25 mouse cellular contexts compared by ENCODE assay signal in the genomic region with DNA sequence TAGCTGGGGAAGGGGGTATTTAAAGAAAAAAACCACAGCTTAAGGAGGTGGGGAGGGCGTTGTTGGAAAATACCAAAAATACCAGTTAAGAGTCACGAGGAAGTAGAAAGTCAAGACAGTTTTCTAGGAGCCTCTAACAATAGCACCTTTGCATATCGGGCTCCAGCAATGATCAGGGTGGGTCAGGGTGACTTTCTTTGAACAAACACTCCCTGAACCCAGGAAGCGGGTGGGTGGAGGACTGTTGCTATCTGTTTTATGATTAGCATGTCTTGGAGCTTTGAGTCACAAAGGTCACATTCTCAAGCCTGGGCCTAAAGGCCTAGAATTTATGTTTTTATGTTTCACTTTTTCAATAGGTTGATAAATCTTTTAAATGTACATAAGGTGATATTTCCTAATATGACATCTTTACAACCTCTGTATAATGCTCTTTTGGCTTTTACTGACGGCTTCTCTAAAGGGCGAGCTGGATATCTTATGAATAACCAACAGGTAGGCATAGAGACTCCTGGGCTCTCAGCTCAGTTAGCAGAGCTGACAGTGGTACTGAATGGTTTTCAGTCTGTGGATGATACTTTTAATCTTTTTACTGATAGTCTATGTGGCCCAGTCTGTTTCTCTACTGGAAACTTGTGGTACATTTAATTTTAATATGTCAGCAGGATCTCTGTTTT.
A peak's percentile ranks its signal among the peaks of the same experiment; 100 is the strongest.
DNase-seq lines count a peak whose midpoint lies in the region; ATAC-seq and TF ChIP-seq lines count a peak whose summit lies in the region.
"Had no signal": no experiment of that assay in that cellular context is flagged by ENCODE, and none has a peak within 500 bp of the region (broad histone marks: within the 10 kb centered on the region; RNA-seq: fewer than 3 reads in every experiment).

No protein-coding gene starts in this region.

- intact Hi-C loops in left cerebral cortex, postnatal 36 days (cut with DNase I), result no loop called here

- H3K9ac ChIP-seq in midbrain, embryonic 11.5 days (ENCODE audit: low read length), result no peak overlapping the region
- H3K9ac ChIP-seq in midbrain, embryonic 16.5 days (ENCODE audit: low read depth, low read length), result no peak overlapping the region
- no peak overlapping the region for H3K9ac ChIP-seq in intestine, embryonic 16.5 days (ENCODE audit: low read depth, low read length)
- H3K9ac ChIP-seq: embryonic facial prominence, embryonic 13.5 days; embryonic facial prominence, embryonic 15.5 days; forebrain, embryonic 12.5 days had no signal

- no peak for TF ChIP-seq CTCF in small intestine, adult 2 months (IDR thresholded peaks at IDR 0.05; ENCODE audit: extremely low read depth, insufficient read length, insufficient replicate concordance, low read depth, low read length)

- H3K4me2 ChIP-seq in midbrain, embryonic 11.5 days, result no peak overlapping the region
- H3K4me2 ChIP-seq in midbrain, embryonic 16.5 days (ENCODE audit: low read length), result no peak overlapping the region
- H3K4me2 ChIP-seq in intestine, embryonic 16.5 days (ENCODE audit: low read depth, low read length), result no peak overlapping the region
- H3K4me2 ChIP-seq: embryonic facial prominence, embryonic 13.5 days; embryonic facial prominence, embryonic 15.5 days; forebrain, embryonic 12.5 days had no signal

- H3K27me3 ChIP-seq in midbrain, embryonic 11.5 days (ENCODE audit: control insufficient read depth, insufficient read depth, low read length), result no peaks in the 10 kb centered on the region
- no peaks in the 10 kb centered on the region for H3K27me3 ChIP-seq in midbrain, embryonic 16.5 days (ENCODE audit: control insufficient read depth, insufficient read depth, low read depth, low read length)
- H3K27me3 ChIP-seq in intestine, embryonic 16.5 days (replicated peaks; ENCODE audit: control insufficient read depth, insufficient read depth, low read length), result no peaks in the 10 kb centered on the region
- H3K27me3 ChIP-seq in small intestine, adult 2 months (ENCODE audit: control insufficient read depth, insufficient read depth, low read length), result no peaks in the 10 kb centered on the region; the same call in 1 of the 2 replicates
- H3K27me3 ChIP-seq: embryonic facial prominence, embryonic 13.5 days; embryonic facial prominence, embryonic 15.5 days; forebrain, embryonic 12.5 days had no signal

- no peak overlapping the region for H3K27ac ChIP-seq in midbrain, embryonic 11.5 days (ENCODE audit: low read depth, low read length)
- no peak overlapping the region for H3K27ac ChIP-seq in midbrain, embryonic 16.5 days (ENCODE audit: low read length)
- H3K27ac ChIP-seq in intestine, embryonic 16.5 days (ENCODE audit: low read length), result no peak overlapping the region
- H3K27ac ChIP-seq in small intestine, adult 2 months (ENCODE audit: insufficient read depth, low read depth, low read length), result peak overlapping the region; percentile 72
- H3K27ac ChIP-seq: embryonic facial prominence, embryonic 13.5 days; embryonic facial prominence, embryonic 15.5 days; forebrain, embryonic 10.5 days; forebrain, embryonic 12.5 days had no signal

- WGBS in midbrain, embryonic 11.5 days, result 94% methylated on average over 6 of the region's 6 CpGs
- WGBS in midbrain, embryonic 16.5 days, result 88% methylated on average over 6 of the region's 6 CpGs
- WGBS in intestine, embryonic 16.5 days, result 64% methylated on average over 6 of the region's 6 CpGs
- 40% methylated on average over 6 of the region's 6 CpGs for WGBS in small intestine, adult 2 months

- H3K36me3 ChIP-seq in midbrain, embryonic 11.5 days (ENCODE audit: control insufficient read depth, insufficient read depth, low read length), result no peaks in the 10 kb centered on the region
- H3K36me3 ChIP-seq in midbrain, embryonic 16.5 days (ENCODE audit: control insufficient read depth, insufficient read depth, low read length), result no peaks in the 10 kb centered on the region
- H3K36me3 ChIP-seq in intestine, embryonic 16.5 days (ENCODE audit: control insufficient read depth, insufficient read depth, low read length), result no peaks in the 10 kb centered on the region
- no peaks in the 10 kb centered on the region for H3K36me3 ChIP-seq in small intestine, adult 2 months (ENCODE audit: control insufficient read depth, insufficient read depth, low read length)
- H3K36me3 ChIP-seq: embryonic facial prominence, embryonic 13.5 days; embryonic facial prominence, embryonic 15.5 days; forebrain, embryonic 10.5 days; forebrain, embryonic 12.5 days had no signal

- H3K9me3 ChIP-seq in midbrain, embryonic 11.5 days (ENCODE audit: control insufficient read depth, low read length), result no peaks in the 10 kb centered on the region
- no peaks in the 10 kb centered on the region for H3K9me3 ChIP-seq in midbrain, embryonic 16.5 days (replicated peaks; ENCODE audit: control insufficient read depth, low read length, poor library complexity, severe bottlenecking)
- no peaks in the 10 kb centered on the region for H3K9me3 ChIP-seq in intestine, embryonic 16.5 days (ENCODE audit: control insufficient read depth, low read length)
- H3K9me3 ChIP-seq: embryonic facial prominence, embryonic 13.5 days; embryonic facial prominence, embryonic 15.5 days; forebrain, embryonic 10.5 days; forebrain, embryonic 12.5 days had no signal

- no peak overlapping the region for H3K4me3 ChIP-seq in midbrain, embryonic 11.5 days (ENCODE audit: low read depth, low read length)
- no peak overlapping the region for H3K4me3 ChIP-seq in midbrain, embryonic 16.5 days (ENCODE audit: low read depth, low read length)
- no peak overlapping the region for H3K4me3 ChIP-seq in intestine, embryonic 16.5 days (ENCODE audit: low read length)
- no peak overlapping the region for H3K4me3 ChIP-seq in small intestine, adult 2 months (ENCODE audit: low read depth, low read length)
- H3K4me3 ChIP-seq: embryonic facial prominence, embryonic 13.5 days; embryonic facial prominence, embryonic 15.5 days; erythroblast, embryonic 14.5 days; forebrain, embryonic 10.5 days; forebrain, embryonic 12.5 days had no signal

- peak; percentile 47 for DNase-seq in midbrain, embryonic 11.5 days (ENCODE audit: low spot score, missing footprints)
- DNase-seq in ZHBTc4 (ENCODE audit: low read depth, low spot score), result peak; percentile 30
- DNase-seq in left cerebral cortex, postnatal 36 days (ENCODE audit: low spot score in 2 of 2), result no peak
- no peak for DNase-seq in frontal cortex, adult 2 months (ENCODE audit: extremely low spot score in 1 of 2, low spot score in 1 of 2)
- DNase-seq in thymus, postnatal 25 days, result no peak
- DNase-seq: adrenal gland, adult 2 months; adrenal gland, postnatal 10 days; adrenal gland, postnatal 25 days; cerebellum, adult 11 months; cerebellum, adult 18-20 months; cerebellum, adult 8-10 months; cerebellum, adult 9-11 months; cerebellum, postnatal 14 days; cerebellum, postnatal 36 days; embryo, embryonic 11 days had no signal

- ATAC-seq in midbrain, embryonic 11.5 days (ENCODE audit: low FRiP score), result no peak
- ATAC-seq in midbrain, embryonic 16.5 days, result no peak
- peak; percentile 76 for ATAC-seq in intestine, embryonic 16.5 days
- ATAC-seq: forebrain, embryonic 14.5 days; forebrain, embryonic 16.5 days had no signal

- no peak for TF ChIP-seq POLR2A in small intestine, adult 2 months (IDR thresholded peaks at IDR 0.05; ENCODE audit: low read depth, low read length)

- H3K4me1 ChIP-seq in midbrain, embryonic 11.5 days (ENCODE audit: control insufficient read depth, insufficient read depth, low read length), result no peaks in the 10 kb centered on the region
- H3K4me1 ChIP-seq in midbrain, embryonic 16.5 days (ENCODE audit: control insufficient read depth, insufficient read depth, low read length), result peaks cover 10% of the 10 kb centered on the region
- H3K4me1 ChIP-seq in intestine, embryonic 16.5 days (ENCODE audit: control insufficient read depth, insufficient read depth, low read length), result no peaks in the 10 kb centered on the region
- H3K4me1 ChIP-seq in small intestine, adult 2 months (ENCODE audit: control insufficient read depth, insufficient read depth, insufficient read length, low read length), result peaks cover 10% of the 10 kb centered on the region; the same call in 1 of the 2 replicates

Comparison
In these comparisons a context has a peak if more than half of its experiments do, and no peak if none do; other contexts are left out.
1. DNase-seq: peak in midbrain, embryonic 11.5 days (single experiment) and ZHBTc4 (single experiment); none in left cerebral cortex, postnatal 36 days (0 of 2), frontal cortex, adult 2 months (0 of 2) and thymus, postnatal 25 days (single experiment).